Mouse (Mus musculus) hindbrain, embryonic 13.5 days (tissue): ENCODE results near the gene Ahcyl2. TPM values are rescaled to one million over a fixed set of nuclear protein-coding genes. Genes with fewer than 3 reads are reported as not detected.
"Not testable (repeated sequence)": the region's sequence is repeated elsewhere in the genome, so short reads cannot be mapped to it uniquely, and the experiment has no call there.

Source experiments
- ATAC-seq: fragments of 200-750 bp; cut with Nextera tagmentation; 2 replicates; pipeline ENCODE4 v1.8.0; 2017; ENCODE audit warnings: moderate TSS enrichment; ENCODE audit not compliant: low FRiP score
- H3K27ac ChIP-seq: fragments of 300-500 bp; sonication (generic); 2 replicates; pipeline ENCODE4 v1.5.1; 2015; ENCODE audit warnings: inconsistent platforms, mild to moderate bottlenecking, moderate library complexity
- H3K27me3 ChIP-seq: fragments of 300-500 bp; sonication (generic); 2 replicates; pipeline ENCODE4 v1.6.1; 2015; ENCODE audit warnings: mild to moderate bottlenecking, inconsistent platforms
- H3K36me3 ChIP-seq: fragments of 300-500 bp; sonication (generic); 2 replicates; pipeline ENCODE4 v1.6.1; 2015; ENCODE audit warnings: mild to moderate bottlenecking, inconsistent platforms
- H3K4me1 ChIP-seq: fragments of 300-500 bp; sonication (generic); replicated peaks from 2 replicates; pipeline ENCODE4 v1.6.1; 2015; ENCODE audit warnings: inconsistent platforms
- H3K4me2 ChIP-seq: fragments of 300-500 bp; sonication (generic); 2 replicates; pipeline ENCODE4 v1.6.1; 2015; ENCODE audit warnings: inconsistent platforms, mild to moderate bottlenecking, moderate library complexity
- H3K4me3 ChIP-seq: fragments of 300-500 bp; sonication (generic); 2 replicates; pipeline ENCODE4 v1.5.1; 2015; ENCODE audit warnings: mild to moderate bottlenecking, inconsistent platforms
- H3K9ac ChIP-seq: fragments of 300-500 bp; sonication (generic); 2 replicates; pipeline ENCODE4 v1.6.1; 2015; ENCODE audit warnings: mild to moderate bottlenecking, inconsistent platforms
- H3K9me3 ChIP-seq: fragments of 300-500 bp; sonication (generic); 2 replicates; pipeline ENCODE4 v1.6.1; 2016; ENCODE audit warnings: inconsistent platforms
- WGBS: fragments of 180-500 bp; shearing (Covaris S2); methylation state at CpG from one replicate; pipeline ENCODE4 v1.1.7; 2015; 5-methylcytosine and 5-hydroxymethylcytosine counted together
- polyA plus RNA-seq: library from polyadenylated mRNA; unstranded; fragments of >200 nt; fragmentation: Nextera tagmentation; extraction: Ambion mirVana; gene quantifications from 2 replicates; pipeline ENCODE4 v1.2.1, GENCODE M21; 2015

Ahcyl2 gene
- polyA plus RNA-seq, 1 experiment from 2014 or later = 18.0 TPM

DNA sequence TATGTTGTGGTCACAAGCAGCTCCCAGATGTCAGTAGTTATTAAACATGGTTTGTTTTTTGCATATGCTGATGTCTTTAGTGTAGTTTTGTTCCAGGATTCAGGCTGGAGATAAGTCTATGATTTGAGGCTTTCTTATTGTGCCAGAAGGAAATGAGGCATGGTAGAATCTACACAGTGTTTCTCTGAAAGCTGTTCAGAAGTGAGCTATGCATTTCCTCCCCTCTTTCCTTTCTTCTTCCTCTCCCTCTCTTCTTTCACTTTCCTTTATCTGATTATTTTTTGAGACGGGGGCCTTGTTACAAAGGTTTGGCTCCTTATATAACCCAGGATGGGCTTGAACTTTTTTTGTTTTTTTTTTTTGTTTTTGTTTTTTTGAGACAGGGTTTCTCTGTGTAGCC, 25.7 kb downstream of the Ahcyl2 start:
- Histone ChIP-seq H3K9me3 (no peaks in the 10 kb centered on the region), H3K4me2 (no peak overlapping the region), H3K9ac (no peak overlapping the region), H3K36me3 (no peaks in the 10 kb centered on the region), H3K4me1 (0 out of 2 replicates have a peak, but pooled peaks cover 6% of the 10 kb centered on the region), H3K4me3 (no peak overlapping the region), H3K27me3 (no peaks in the 10 kb centered on the region), H3K27ac (no peak overlapping the region)
- WGBS = 92% methylated on average over 1 of the region's 1 CpGs
- no peak for ATAC-seq

DNA sequence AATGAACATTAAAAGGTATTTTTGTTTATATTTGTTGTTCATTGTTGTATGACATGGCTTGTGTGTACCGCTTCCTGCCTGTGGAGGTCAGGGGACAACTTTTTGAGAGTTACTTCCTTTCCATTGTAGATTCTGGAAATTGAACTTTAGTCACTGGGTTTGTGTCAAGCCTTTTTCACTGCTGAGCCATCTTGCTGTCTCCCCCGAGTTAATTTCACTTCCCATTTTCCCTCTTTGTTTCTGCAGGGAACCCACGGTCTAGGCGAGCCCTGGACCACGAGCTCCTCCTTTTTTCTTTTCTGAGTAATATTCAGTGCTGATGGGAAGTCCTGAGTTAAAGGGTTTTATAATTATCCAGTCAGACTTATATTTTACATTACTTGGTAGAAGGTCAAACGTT, 26.8 kb downstream of the Ahcyl2 start:
- Histone ChIP-seq H3K27ac (no peak overlapping the region), H3K4me1 (no peaks in the 10 kb centered on the region), H3K9ac (no peak overlapping the region), H3K4me2 (no peak overlapping the region), H3K27me3 (no peaks in the 10 kb centered on the region), H3K36me3 (no peaks in the 10 kb centered on the region), H3K4me3 (no peak overlapping the region), H3K9me3 (no peaks in the 10 kb centered on the region)
- ATAC-seq = no peak
- WGBS = 88% methylated on average over 6 of the region's 6 CpGs

DNA sequence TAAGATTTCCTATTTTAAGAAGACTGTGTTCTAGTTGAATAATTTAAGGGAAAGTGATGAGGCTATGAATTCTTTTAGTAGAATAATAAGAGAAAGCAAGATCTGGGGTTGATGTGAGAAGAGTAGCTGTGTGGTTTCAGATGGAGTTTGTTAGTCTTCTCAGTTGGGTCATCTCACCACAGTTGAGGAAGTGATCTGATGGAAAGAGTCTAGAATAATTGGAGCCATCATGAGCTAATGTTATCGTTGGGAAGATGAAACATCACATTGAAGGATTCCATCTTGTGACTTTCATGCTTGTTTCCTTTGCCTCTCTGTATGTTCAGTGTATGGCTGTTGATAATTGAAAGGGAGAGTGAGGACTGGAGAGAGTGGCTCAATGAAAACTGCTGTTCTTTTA, 35.2 kb downstream of the Ahcyl2 start:
- Histone ChIP-seq H3K4me2 (no peak overlapping the region), H3K27ac (no peak overlapping the region), H3K9ac (no peak overlapping the region), H3K9me3 (no peaks in the 10 kb centered on the region), H3K27me3 (no peaks in the 10 kb centered on the region), H3K4me1 (no peaks in the 10 kb centered on the region), H3K36me3 (no peaks in the 10 kb centered on the region), H3K4me3 (no peak overlapping the region)
- 85% methylated on average over 1 of the region's 1 CpGs for WGBS
- ATAC-seq = no peak

DNA sequence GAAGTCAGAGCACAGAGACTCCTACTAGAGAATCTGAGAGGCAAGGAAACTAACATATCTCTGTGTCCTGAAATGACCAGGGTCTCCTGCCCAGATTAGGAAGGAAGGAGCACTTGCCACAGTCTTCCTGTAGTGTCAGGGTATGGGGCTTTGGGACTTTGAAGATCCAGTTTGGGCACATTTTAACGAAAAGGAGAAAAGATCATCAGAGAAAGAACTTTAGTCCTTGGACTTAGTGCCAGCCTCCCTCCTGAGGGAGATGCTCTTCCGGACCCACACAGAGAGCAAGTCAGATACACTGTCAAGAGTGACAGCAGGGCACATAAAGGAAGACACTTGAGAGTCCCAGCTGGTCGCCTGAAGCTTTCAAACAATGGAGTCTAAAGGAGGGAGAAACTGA, 36.2 kb downstream of the Ahcyl2 start:
- Histone ChIP-seq H3K9me3 (no peaks in the 10 kb centered on the region), H3K27me3 (no peaks in the 10 kb centered on the region), H3K36me3 (no peaks in the 10 kb centered on the region), H3K27ac (no peak overlapping the region), H3K4me1 (no peaks in the 10 kb centered on the region), H3K4me2 (no peak overlapping the region), H3K9ac (no peak overlapping the region), H3K4me3 (no peak overlapping the region)
- no peak for ATAC-seq
- WGBS = 62% methylated on average over 3 of the region's 3 CpGs

DNA sequence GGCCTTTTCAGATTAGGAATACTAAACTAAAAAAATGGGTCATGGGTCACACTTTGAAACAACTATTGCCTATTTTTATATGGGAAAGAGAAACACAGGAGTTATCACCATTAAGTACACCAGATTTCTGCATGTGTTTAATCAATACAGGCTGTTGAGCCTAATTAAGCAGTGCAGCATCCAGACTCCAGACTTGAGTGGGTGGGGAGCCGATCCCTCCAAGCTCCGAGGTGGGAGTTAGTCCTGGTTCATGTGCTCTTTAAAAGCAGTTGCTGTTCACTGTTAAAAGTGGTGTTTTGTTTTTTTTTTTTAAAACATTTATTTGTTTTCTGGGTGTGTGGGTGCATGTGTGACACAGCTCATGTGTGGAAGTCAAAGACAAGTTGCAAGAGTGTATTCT, 37.6 kb downstream of the Ahcyl2 start:
- 70% methylated on average over 2 of the region's 2 CpGs for WGBS

DNA sequence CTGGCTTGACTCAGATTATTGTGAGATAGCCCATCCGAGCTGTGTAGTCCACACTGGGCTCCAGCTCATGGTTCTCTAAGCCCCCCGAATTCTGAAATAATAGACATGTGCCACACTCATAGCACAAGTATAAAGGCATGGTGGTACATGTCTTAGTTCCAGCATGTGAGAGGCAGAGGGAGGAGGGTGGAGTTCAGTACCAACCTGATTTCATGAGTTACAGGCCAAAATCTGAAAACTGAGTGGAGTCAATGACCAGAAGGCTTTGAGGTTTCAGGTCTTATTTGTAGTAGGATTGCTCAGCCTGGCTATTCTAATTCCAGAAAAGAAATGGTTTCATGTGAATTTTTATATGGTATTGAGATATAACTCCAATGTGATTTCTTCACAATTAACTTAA, 44.3 kb downstream of the Ahcyl2 start:
- Histone ChIP-seq H3K9ac (no peak overlapping the region), H3K27me3 (no peaks in the 10 kb centered on the region), H3K4me2 (no peak overlapping the region), H3K4me1 (peaks cover 20% of the 10 kb centered on the region), H3K36me3 (no peaks in the 10 kb centered on the region), H3K9me3 (no peaks in the 10 kb centered on the region), H3K27ac (no peak overlapping the region), H3K4me3 (no peak overlapping the region)
- no peak for ATAC-seq
- WGBS = 92% methylated on average over 2 of the region's 2 CpGs

More for the DNA sequence above, 37.6 kb downstream of the Ahcyl2 start:
- ATAC-seq = no peak
- Histone ChIP-seq H3K4me3 (no peak overlapping the region), H3K4me1 (no peaks in the 10 kb centered on the region), H3K9me3 (no peaks in the 10 kb centered on the region), H3K36me3 (no peaks in the 10 kb centered on the region), H3K4me2 (no peak overlapping the region), H3K9ac (no peak overlapping the region), H3K27ac (no peak overlapping the region), H3K27me3 (no peaks in the 10 kb centered on the region)

DNA sequence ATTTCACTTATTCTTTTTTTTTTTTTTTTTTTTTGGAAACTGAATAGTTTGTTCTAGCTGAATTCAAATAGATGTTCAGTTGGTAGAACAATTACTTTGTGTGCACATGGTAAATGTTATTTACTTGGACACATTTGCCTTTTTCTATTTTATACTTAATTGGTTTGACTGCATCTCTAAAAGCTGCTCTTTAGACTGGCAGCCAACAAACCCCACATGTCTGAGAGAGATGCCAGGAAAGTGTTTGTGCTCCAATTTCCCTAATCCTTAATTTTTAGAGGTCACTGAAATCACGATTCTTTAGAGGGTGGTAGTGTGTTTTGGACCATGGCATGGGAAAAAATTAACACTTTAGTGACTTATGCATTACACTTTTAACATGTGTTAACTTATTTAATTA, 44.8 kb downstream of the Ahcyl2 start:
- Histone ChIP-seq H3K27me3 (no peaks in the 10 kb centered on the region), H3K4me3 (no peak overlapping the region), H3K4me1 (peaks cover 20% of the 10 kb centered on the region), H3K9me3 (no peaks in the 10 kb centered on the region), H3K9ac (no peak overlapping the region), H3K4me2 (no peak overlapping the region), H3K36me3 (no peaks in the 10 kb centered on the region), H3K27ac (no peak overlapping the region)
- ATAC-seq = no peak
- 67% methylated on average over 1 of the region's 1 CpGs for WGBS

DNA sequence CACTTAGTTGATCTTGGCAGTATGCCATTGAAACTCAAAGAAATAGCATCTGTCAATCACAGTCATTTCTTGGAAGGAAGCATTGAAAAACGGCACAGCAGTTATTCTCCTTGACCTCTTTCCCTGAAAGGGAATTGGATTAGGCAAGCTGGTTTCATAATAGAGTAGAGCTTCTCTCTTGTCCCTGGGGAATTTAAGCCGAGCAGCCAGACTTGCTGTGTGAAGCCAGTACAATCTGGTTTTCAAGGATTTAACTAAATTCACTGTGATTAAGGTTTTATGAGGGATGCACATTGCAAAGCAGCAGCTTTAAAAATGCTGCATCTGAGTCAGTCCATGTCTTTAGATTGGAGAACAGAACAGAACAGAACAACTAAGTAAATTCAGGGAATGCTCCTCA, 46.8 kb downstream of the Ahcyl2 start:
- Histone ChIP-seq H3K9me3 (no peaks in the 10 kb centered on the region), H3K36me3 (no peaks in the 10 kb centered on the region), H3K27me3 (no peaks in the 10 kb centered on the region), H3K9ac (no peak overlapping the region), H3K4me3 (no peak overlapping the region), H3K4me1 (peaks cover 20% of the 10 kb centered on the region), H3K27ac (peak overlapping the region; percentile 36), H3K4me2 (no peak overlapping the region)
- WGBS = 6% methylated on average over 2 of the region's 2 CpGs
- ATAC-seq = peak; percentile 63; the same call in 1 of the 2 replicates

DNA sequence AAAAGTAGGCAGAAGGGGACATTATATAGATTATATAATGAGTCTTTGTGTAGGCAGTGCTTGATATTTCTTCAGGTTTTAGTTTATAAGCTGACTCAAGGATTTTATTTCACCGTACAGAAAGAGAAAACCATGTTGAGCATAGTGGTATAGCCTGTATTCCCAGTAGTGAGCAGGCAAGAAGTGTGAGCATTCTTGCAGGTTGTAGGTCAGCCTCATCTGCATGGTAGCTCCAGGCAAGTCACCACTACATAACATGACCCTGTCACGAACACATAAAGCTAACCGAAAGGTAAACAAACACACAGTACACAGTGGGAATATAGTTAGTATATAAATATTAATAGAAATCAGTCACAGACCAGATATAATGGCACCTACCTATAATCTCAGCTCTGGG, 47.2 kb downstream of the Ahcyl2 start:
- H3K4me2 ChIP-seq = no peak overlapping the region
- peak overlapping the region; percentile 36 for H3K27ac ChIP-seq
- peaks cover 20% of the 10 kb centered on the region for H3K4me1 ChIP-seq
- no peaks in the 10 kb centered on the region for H3K36me3 ChIP-seq
- H3K4me3 ChIP-seq = no peak overlapping the region
- ATAC-seq = no peak
- H3K27me3 ChIP-seq = no peaks in the 10 kb centered on the region
- H3K9me3 ChIP-seq = no peaks in the 10 kb centered on the region
- H3K9ac ChIP-seq = no peak overlapping the region
- 71% methylated on average over 3 of the region's 3 CpGs for WGBS

DNA sequence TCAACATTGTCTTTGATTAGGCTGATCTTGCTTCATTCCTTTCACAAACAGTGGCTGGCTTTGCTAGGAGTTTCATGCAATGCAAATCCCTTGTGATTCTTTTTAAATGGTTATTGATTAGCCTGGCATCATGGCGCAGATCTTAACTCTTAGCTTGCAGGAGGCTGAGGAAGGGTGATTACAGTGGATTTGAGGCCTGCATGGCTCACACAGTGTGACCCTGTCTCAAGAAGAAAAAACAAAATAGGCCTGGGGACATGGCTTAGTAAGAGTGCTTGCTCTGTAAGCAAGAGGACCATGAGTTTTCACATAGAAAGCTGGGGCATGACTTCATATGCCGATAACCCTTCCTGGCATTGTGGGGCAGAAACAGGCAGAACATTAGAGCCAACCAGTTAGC, 47.8 kb downstream of the Ahcyl2 start:
- Histone ChIP-seq H3K36me3 (no peaks in the 10 kb centered on the region), H3K9me3 (no peaks in the 10 kb centered on the region), H3K9ac (no peak overlapping the region), H3K27me3 (no peaks in the 10 kb centered on the region), H3K4me3 (no peak overlapping the region), H3K4me2 (no peak overlapping the region), H3K27ac (peak overlapping the region; percentile 36; the same call in 1 of the 2 replicates), H3K4me1 (peaks cover 20% of the 10 kb centered on the region)
- 78% methylated on average over 2 of the region's 2 CpGs for WGBS
- ATAC-seq = no peak

DNA sequence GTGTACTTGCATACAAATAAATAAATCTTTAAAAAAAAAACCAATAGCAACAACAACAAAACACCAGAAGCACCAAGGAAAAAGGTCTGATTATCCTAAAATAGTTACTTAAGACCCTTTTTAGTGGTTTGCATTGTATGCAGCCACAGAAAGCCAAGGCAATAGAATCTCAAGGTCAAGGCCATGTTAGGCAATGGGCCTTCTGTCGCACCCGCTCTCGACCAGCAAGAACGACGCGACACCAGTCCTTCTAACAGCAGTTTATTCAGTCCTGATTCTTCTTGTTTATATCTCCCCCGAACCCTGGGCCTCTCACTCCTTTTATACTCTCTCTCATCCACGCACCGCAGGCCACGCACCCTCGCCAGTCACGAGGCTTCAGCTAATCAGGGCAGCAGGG, 48.6 kb downstream of the Ahcyl2 start:
- not testable (repeated sequence) for H3K4me3 ChIP-seq, H3K9ac ChIP-seq, H3K4me2 ChIP-seq, H3K36me3 ChIP-seq, ATAC-seq, H3K27me3 ChIP-seq, H3K9me3 ChIP-seq, H3K27ac ChIP-seq
- WGBS = 92% methylated on average over 12 of the region's 12 CpGs
- H3K4me1 ChIP-seq = peaks cover 20% of the 10 kb centered on the region

DNA sequence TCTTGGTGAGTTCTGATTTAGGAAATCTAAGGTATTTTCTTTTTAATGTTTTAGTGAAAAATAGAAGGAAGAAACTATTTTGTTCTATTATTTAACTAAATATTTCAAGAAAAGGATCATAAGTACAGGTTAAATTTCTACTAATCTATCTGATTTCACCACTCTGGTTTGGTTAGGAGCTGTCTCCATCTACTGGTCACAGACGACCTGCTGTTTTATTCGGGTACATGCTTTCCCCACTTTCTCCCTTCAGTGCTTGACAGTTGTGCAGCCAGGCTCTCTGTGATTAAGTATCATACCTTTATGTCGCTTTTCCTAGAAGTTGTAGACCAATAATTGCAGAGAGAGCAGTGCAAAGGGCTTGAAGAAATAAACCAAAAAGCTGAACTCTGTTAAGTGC, 51.5 kb downstream of the Ahcyl2 start:
- WGBS = 37% methylated on average over 3 of the region's 3 CpGs
- Histone ChIP-seq H3K4me1 (peaks cover 16% of the 10 kb centered on the region), H3K27ac (no peak overlapping the region), H3K4me3 (no peak overlapping the region), H3K36me3 (no peaks in the 10 kb centered on the region), H3K9ac (no peak overlapping the region), H3K27me3 (no peaks in the 10 kb centered on the region), H3K4me2 (no peak overlapping the region), H3K9me3 (no peaks in the 10 kb centered on the region)
- ATAC-seq = no peak

DNA sequence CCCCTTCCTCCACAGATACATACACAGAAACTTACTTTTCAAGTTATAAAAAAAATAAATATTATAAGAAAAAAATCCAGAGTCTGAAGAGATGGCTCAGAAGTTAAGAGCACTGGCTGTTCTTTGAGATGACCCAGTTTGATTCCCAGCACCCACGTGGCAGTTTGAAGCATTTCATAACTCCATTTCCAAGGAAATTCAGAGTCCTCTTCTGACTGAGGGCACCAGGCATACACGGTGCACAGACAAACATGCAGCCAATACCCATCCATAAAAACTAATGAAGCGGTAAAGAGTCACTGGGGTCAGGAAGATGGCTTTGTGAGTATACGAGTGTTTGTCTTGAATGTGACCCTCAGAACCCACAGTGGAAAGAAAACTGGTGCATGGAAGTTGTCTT, 52.5 kb downstream of the Ahcyl2 start:
- Histone ChIP-seq H3K9me3 (no peaks in the 10 kb centered on the region), H3K4me1 (peaks cover 6% of the 10 kb centered on the region), H3K9ac (no peak overlapping the region), H3K4me2 (no peak overlapping the region), H3K27me3 (no peaks in the 10 kb centered on the region), H3K36me3 (no peaks in the 10 kb centered on the region), H3K4me3 (no peak overlapping the region), H3K27ac (no peak overlapping the region)
- ATAC-seq = no peak
- 50% methylated on average over 4 of the region's 4 CpGs for WGBS

DNA sequence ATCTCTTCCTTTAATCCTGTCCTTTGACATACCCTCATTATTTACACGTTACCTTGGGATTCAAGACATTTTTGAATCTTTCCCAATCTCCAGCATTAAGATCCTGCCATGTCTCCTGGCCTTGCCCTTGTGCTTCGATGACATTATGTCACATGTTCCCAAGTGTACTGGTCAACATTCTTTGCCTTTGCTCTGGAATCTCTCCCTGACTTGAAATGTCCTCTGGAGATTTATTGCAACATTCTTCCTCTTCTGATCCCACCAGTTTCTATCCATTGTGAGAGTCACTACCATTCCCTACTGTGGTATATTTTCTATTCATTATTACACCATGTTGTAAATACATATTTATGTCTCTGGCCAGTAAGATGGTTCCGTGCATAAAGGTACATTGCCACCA, 53.1 kb downstream of the Ahcyl2 start:
- no peaks in the 10 kb centered on the region for H3K36me3 ChIP-seq
- H3K4me3 ChIP-seq = no peak overlapping the region
- H3K9ac ChIP-seq = no peak overlapping the region
- no peak overlapping the region for H3K27ac ChIP-seq
- H3K27me3 ChIP-seq = no peaks in the 10 kb centered on the region
- no peak for ATAC-seq
- H3K4me1 ChIP-seq = peaks cover under 1% of the 10 kb centered on the region; the same call in 1 of the 2 replicates
- 88% methylated on average over 3 of the region's 3 CpGs for WGBS
- H3K9me3 ChIP-seq = no peaks in the 10 kb centered on the region
- no peak overlapping the region for H3K4me2 ChIP-seq
